Mouse (Mus musculus) neural tube, embryonic 12.5 days (tissue): Measurements from ENCODE around the gene Trim50. TPM values are rescaled to one million over a fixed set of nuclear protein-coding genes. Genes with fewer than 3 reads are reported as not detected.
A peak's percentile ranks its signal among the peaks of the same experiment; 100 is the strongest.

ENCODE experiments used
- ATAC-seq: fragments of 200-750 bp; cut with Nextera tagmentation; 2 replicates; pipeline ENCODE4 v1.8.0; 2017; ENCODE audit warnings: low read depth, mild to moderate bottlenecking, moderate TSS enrichment, moderate library complexity; ENCODE audit not compliant: low FRiP score
- H3K27ac ChIP-seq: fragments of 300-500 bp; sonication (generic); 2 replicates; pipeline ENCODE4 v1.5.1; 2016
- H3K27me3 ChIP-seq: fragments of 300-500 bp; sonication (generic); replicated peaks from 2 replicates; pipeline ENCODE4 v1.6.1; 2016; ENCODE audit warnings: mild to moderate bottlenecking
- H3K36me3 ChIP-seq: fragments of 300-500 bp; sonication (generic); 2 replicates; pipeline ENCODE4 v1.6.1; 2016; ENCODE audit warnings: mild to moderate bottlenecking
- H3K4me1 ChIP-seq: fragments of 300-500 bp; sonication (generic); 2 replicates; pipeline ENCODE4 v1.6.1; 2016
- H3K4me2 ChIP-seq: fragments of 300-500 bp; sonication (generic); replicated peaks from 2 replicates; pipeline ENCODE4 v1.6.1; 2016; ENCODE audit warnings: mild to moderate bottlenecking
- H3K4me3 ChIP-seq: fragments of 300-500 bp; sonication (generic); 2 replicates; pipeline ENCODE4 v1.5.1; 2016
- H3K9ac ChIP-seq: fragments of 300-500 bp; sonication (generic); 2 replicates; pipeline ENCODE4 v1.6.1; 2016; ENCODE audit warnings: mild to moderate bottlenecking
- H3K9me3 ChIP-seq: fragments of 300-500 bp; sonication (generic); 2 replicates; pipeline ENCODE4 v1.6.1; 2016; ENCODE audit warnings: mild to moderate bottlenecking
- WGBS: fragments of 180-500 bp; shearing (Covaris S2); methylation state at CpG from one replicate; pipeline ENCODE4 v1.1.7; 2016; 5-methylcytosine and 5-hydroxymethylcytosine counted together
- polyA plus RNA-seq: library from polyadenylated mRNA; unstranded; fragments of >200 nt; fragmentation: Nextera tagmentation; extraction: Ambion mirVana; gene quantifications from 2 replicates; pipeline ENCODE4 v1.2.1, GENCODE M21; 2016

Trim50 gene
- polyA plus RNA-seq, 1 experiment from 2014 or later, result not detected

GRCm38 (mm10) chr5:135371195-135371594 lies 18.1 kb downstream of the Trim50 start:
- Histone ChIP-seq H3K27ac (no peak overlapping the region), H3K36me3 (peaks cover 44% of the 10 kb centered on the region), H3K27me3 (no peaks in the 10 kb centered on the region), H3K9me3 (0 out of 2 replicates have a peak, but pooled peaks cover 4% of the 10 kb centered on the region), H3K4me3 (no peak overlapping the region), H3K9ac (no peak overlapping the region), H3K4me1 (peaks cover 8% of the 10 kb centered on the region), H3K4me2 (no peak overlapping the region)
- WGBS, result 95% methylated on average over 13 of the region's 13 CpGs
- ATAC-seq, result no peak

DNA sequence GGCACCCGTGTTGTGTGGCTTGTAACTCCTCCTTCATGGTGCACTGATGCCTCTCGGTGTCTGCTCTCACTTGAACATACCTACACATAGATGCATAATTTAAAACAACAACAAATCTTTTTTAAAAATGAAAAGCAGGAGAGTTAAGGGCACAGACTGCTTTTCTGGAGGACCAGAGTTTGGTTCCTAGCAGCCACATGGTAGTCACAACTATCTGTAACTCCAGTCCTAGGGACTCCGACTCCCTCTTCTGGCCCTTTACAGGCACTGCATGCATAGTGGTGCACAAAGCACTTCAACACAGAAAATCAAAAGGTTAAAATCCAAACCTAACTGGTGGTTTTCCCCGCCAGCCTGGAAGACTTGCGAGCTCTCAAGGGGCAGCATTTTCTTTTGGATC lies 20.5 kb downstream of the Trim50 start:
- no peak for ATAC-seq
- Histone ChIP-seq H3K36me3 (peaks cover 61% of the 10 kb centered on the region), H3K27me3 (no peaks in the 10 kb centered on the region), H3K9me3 (0 out of 2 replicates have a peak, but pooled peaks cover 4% of the 10 kb centered on the region), H3K27ac (no peak overlapping the region), H3K4me3 (no peak overlapping the region), H3K4me2 (no peak overlapping the region), H3K4me1 (peaks cover 8% of the 10 kb centered on the region), H3K9ac (no peak overlapping the region)
- WGBS, result 95% methylated on average over 5 of the region's 5 CpGs

DNA sequence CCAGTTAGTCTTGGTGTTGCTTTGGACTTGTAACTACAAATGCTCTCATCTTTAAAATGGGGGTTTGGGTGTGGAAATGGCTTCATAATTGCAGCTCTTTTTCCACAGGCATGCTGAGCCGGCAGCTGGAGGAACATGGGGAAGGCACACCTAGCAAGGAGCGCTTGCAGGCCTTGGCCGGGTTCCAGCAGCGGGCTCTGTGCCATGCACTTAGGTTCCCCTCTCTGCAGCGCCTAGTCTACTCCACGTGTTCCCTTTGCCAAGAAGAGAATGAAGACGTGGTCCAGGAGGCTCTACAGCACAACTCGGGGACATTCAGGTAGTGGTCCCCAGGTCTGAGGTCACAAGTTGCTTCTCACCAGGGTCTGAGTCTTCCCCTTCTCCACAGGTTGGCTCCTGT lies 22.1 kb downstream of the Trim50 start:
- Histone ChIP-seq H3K36me3 (peaks cover 77% of the 10 kb centered on the region), H3K4me1 (peaks cover 8% of the 10 kb centered on the region), H3K27me3 (no peaks in the 10 kb centered on the region), H3K4me2 (no peak overlapping the region), H3K4me3 (no peak overlapping the region), H3K27ac (no peak overlapping the region), H3K9ac (no peak overlapping the region), H3K9me3 (0 out of 2 replicates have a peak, but pooled peaks cover 4% of the 10 kb centered on the region)
- 91% methylated on average over 8 of the region's 8 CpGs for WGBS
- ATAC-seq, result no peak

DNA sequence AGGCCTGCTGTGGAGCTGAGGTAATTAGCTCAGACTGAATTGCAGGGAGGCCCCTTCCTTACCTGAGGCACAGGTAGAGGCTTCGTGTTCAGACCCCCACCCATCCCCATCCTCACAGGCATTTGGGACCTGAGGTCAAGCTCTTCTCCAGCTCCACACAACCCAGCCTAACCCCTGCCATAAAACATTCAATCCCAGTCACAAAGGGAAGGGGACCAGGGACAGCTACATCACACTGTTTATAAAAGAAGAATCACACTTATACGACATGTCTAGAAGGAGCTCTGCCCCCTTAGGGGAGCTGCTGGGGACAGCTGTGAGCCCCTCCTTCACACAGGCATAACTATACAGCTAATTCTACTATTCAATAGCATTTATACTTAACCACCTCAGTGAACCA lies 23.2 kb downstream of the Trim50 start:
- Histone ChIP-seq H3K36me3 (peaks cover 88% of the 10 kb centered on the region), H3K4me2 (no peak overlapping the region), H3K9ac (no peak overlapping the region), H3K27ac (no peak overlapping the region), H3K27me3 (no peaks in the 10 kb centered on the region), H3K9me3 (0 out of 2 replicates have a peak, but pooled peaks cover 4% of the 10 kb centered on the region), H3K4me1 (no peaks in the 10 kb centered on the region), H3K4me3 (no peak overlapping the region)
- 75% methylated on average over 2 of the region's 2 CpGs for WGBS
- no peak for ATAC-seq

GRCm38 (mm10) chr5:135380681-135381080 lies 27.6 kb downstream of the Trim50 start:
- Histone ChIP-seq H3K36me3 (peaks cover 93% of the 10 kb centered on the region), H3K9ac (no peak overlapping the region), H3K4me2 (no peak overlapping the region), H3K27me3 (no peaks in the 10 kb centered on the region), H3K27ac (no peak overlapping the region), H3K4me3 (no peak overlapping the region), H3K9me3 (no peaks in the 10 kb centered on the region), H3K4me1 (no peaks in the 10 kb centered on the region)
- ATAC-seq, result no peak
- WGBS, result 98% methylated on average over 4 of the region's 4 CpGs

DNA sequence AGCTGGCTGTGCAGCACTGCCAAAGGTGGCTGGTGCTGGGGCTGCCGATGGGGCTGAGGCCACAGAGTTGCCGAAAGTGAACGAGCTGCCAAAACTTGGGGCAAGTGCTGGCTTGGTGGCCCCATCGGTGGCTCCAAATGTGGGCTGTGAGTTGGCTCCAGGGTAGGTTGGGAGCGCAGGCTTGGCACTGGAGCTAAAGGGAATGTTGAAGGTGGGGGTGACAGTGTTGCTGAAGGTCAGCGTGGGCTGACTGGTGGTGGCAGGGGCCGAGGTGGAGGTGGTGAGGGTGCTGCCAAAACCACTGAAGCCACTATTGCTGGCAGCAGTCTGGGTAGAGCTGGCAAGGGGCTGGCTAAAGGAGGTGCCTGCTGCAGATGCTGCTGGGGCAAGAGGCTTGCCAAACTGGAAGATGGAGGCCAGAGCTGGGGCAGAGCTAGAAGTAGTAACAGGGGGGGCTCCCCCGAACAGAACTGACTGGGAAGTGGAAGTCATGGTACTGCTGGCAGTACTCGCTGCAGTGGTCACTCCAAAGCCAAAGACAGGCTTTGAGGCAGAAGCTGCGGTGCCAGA lies 28.3 kb downstream of the Trim50 start:
- peaks cover 89% of the 10 kb centered on the region for H3K36me3 ChIP-seq
- H3K4me1 ChIP-seq, result no peaks in the 10 kb centered on the region
- no peak overlapping the region for H3K27ac ChIP-seq
- H3K9me3 ChIP-seq, result no peaks in the 10 kb centered on the region
- no peaks in the 10 kb centered on the region for H3K27me3 ChIP-seq
- no peak overlapping the region for H3K4me3 ChIP-seq
- no peak overlapping the region for H3K9ac ChIP-seq
- ATAC-seq, result no peak
- WGBS, result 95% methylated on average over 10 of the region's 10 CpGs
- no peak overlapping the region for H3K4me2 ChIP-seq

GRCm38 (mm10) chr5:135382746-135383145 lies 29.7 kb downstream of the Trim50 start:
- no peaks in the 10 kb centered on the region for H3K9me3 ChIP-seq
- 94% methylated on average over 7 of the region's 7 CpGs for WGBS

DNA sequence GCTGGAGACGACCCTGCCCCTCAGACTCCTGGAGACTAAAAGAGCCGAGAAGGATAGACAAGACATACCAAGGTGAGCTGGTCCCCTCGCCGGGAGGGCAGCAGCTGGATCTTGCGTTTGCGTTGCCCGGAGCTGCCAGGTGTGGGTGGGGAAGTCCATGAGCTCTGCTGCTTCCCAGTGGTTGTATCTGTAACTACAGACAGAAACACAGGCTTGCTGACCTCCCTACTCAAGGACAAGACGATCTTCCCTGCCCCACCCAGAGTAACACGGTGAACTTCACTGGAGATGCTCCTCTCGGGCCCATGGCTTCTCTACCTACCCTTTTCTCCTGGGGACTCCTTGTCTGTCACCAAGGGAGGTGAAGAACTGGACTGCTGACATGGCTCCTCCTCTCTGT lies 30.7 kb downstream of the Trim50 start:
- Histone ChIP-seq H3K36me3 (peaks cover 96% of the 10 kb centered on the region), H3K4me2 (no peak overlapping the region), H3K4me3 (no peak overlapping the region), H3K9ac (no peak overlapping the region), H3K9me3 (no peaks in the 10 kb centered on the region), H3K27ac (no peak overlapping the region), H3K4me1 (no peaks in the 10 kb centered on the region), H3K27me3 (no peaks in the 10 kb centered on the region)
- WGBS, result 85% methylated on average over 10 of the region's 10 CpGs
- ATAC-seq, result no peak

More at GRCm38 (mm10) chr5:135382746-135383145, 29.7 kb downstream of the Trim50 start:
- H3K4me2 ChIP-seq, result no peak overlapping the region
- no peak for ATAC-seq
- H3K4me1 ChIP-seq, result no peaks in the 10 kb centered on the region
- no peak overlapping the region for H3K9ac ChIP-seq
- H3K27me3 ChIP-seq, result no peaks in the 10 kb centered on the region
- peaks cover 96% of the 10 kb centered on the region for H3K36me3 ChIP-seq
- no peak overlapping the region for H3K27ac ChIP-seq
- no peak overlapping the region for H3K4me3 ChIP-seq

- WGBS, result under 1% methylated on average over 110 of the region's 110 CpGs
- peaks cover 10% of the 10 kb centered on the region for H3K4me1 ChIP-seq
- peak within 1 kb of the TSS; percentile 92 for H3K4me2 ChIP-seq
- peak within 1 kb of the TSS; percentile 99 for H3K4me3 ChIP-seq
- peak; percentile 88 for ATAC-seq
- 0 out of 2 replicates have a peak within 1 kb of the TSS, but pooled peaks have one; percentile 50 for H3K27ac ChIP-seq
- no peaks in the 10 kb centered on the region for H3K9me3 ChIP-seq
- peaks cover 30% of the 10 kb centered on the region for H3K36me3 ChIP-seq
- H3K27me3 ChIP-seq, result peaks cover 4% of the 10 kb centered on the region; the same call in 1 of the 2 replicates
- peak within 1 kb of the TSS; percentile 98 for H3K9ac ChIP-seq
Measured at GRCm38 (mm10) chr5:135394004-135394823, 41.1 kb downstream of the Trim50 start, which contains the start of gene Pom121. Pom121 (minus strand) TSS chr5:135394546.

DNA sequence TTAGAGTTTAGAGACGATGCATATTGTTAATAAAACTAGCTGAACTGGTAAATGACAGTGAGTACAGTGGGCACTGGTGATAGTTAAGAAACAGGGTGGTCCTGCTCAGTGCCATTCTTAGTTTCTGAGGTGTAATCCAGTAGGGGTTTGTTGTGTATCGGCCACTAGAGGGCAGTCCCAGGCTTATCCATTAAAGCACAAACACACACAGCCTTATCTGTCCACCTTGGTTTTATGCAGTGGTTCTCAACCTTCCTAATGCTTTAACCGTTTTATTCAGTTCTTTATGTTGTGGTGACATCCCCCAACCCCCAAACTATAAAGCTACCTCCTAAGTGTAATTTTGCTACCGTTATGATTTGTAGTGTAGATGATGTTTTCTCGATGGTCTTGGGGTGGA lies 42.7 kb downstream of the Trim50 start:
- Histone ChIP-seq H3K9me3 (no peaks in the 10 kb centered on the region), H3K4me1 (peaks cover 10% of the 10 kb centered on the region), H3K4me2 (no peak overlapping the region), H3K9ac (no peak overlapping the region), H3K4me3 (no peak overlapping the region), H3K27ac (no peak overlapping the region), H3K36me3 (peaks cover 16% of the 10 kb centered on the region), H3K27me3 (peaks cover 4% of the 10 kb centered on the region; the same call in 1 of the 2 replicates)
- WGBS, result 53% methylated on average over 5 of the region's 5 CpGs
- no peak for ATAC-seq

DNA sequence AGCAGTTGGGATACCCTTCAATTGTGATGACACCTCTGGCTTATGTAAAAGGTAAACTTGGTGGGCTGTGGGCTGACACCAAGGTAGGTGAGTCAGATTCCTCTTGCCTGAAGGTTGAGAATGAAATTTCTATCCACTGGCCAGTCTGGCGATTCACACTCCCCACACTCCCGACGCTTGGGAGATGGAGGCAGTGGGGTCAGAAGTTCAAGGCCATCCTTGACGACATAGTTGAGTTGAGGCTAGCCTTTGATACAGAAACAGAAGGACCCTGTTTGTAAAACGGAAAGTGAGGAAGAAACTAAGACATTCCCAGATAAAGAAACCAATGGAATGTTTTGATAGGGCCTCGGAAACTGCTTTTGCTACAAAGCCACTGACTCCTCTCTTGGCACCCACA lies 46.3 kb downstream of the Trim50 start:
- ATAC-seq, result no peak
- H3K36me3 ChIP-seq, result no peaks in the 10 kb centered on the region
- 0 out of 2 replicates have a peak, but pooled peaks cover under 1% of the 10 kb centered on the region for H3K4me1 ChIP-seq
- H3K9me3 ChIP-seq, result peaks cover 2% of the 10 kb centered on the region; the same call in 1 of the 2 replicates
- H3K27me3 ChIP-seq, result peaks cover 4% of the 10 kb centered on the region; the same call in 1 of the 2 replicates
- WGBS, result 70% methylated on average over 6 of the region's 6 CpGs
- H3K4me3 ChIP-seq, result no peak overlapping the region
- H3K27ac ChIP-seq, result no peak overlapping the region
- H3K9ac ChIP-seq, result no peak overlapping the region
- no peak overlapping the region for H3K4me2 ChIP-seq

GRCm38 (mm10) chr5:135400244-135400643 lies 47.1 kb downstream of the Trim50 start:
- WGBS, result 16% methylated on average over 2 of the region's 2 CpGs
- ATAC-seq, result no peak

More at GRCm38 (mm10) chr5:135400244-135400643, 47.1 kb downstream of the Trim50 start:
- Histone ChIP-seq H3K4me1 (peaks cover 4% of the 10 kb centered on the region; the same call in 1 of the 2 replicates), H3K27me3 (peaks cover 4% of the 10 kb centered on the region; the same call in 1 of the 2 replicates), H3K9me3 (peaks cover 2% of the 10 kb centered on the region; the same call in 1 of the 2 replicates), H3K4me3 (no peak overlapping the region), H3K27ac (no peak overlapping the region), H3K4me2 (no peak overlapping the region), H3K36me3 (no peaks in the 10 kb centered on the region), H3K9ac (no peak overlapping the region)
